Mouse (Mus musculus) thymus, adult 18-20 months (tissue): ENCODE results near the gene 1600015I10Rik.

Source experiments
- DNase-seq, 2 experiments: peaks; one replicate each; pipeline ENCODE4 v3.0.0; 2022; ENCODE audit warnings: mixed read lengths in 2 of 2

1600015I10Rik gene

DNA sequence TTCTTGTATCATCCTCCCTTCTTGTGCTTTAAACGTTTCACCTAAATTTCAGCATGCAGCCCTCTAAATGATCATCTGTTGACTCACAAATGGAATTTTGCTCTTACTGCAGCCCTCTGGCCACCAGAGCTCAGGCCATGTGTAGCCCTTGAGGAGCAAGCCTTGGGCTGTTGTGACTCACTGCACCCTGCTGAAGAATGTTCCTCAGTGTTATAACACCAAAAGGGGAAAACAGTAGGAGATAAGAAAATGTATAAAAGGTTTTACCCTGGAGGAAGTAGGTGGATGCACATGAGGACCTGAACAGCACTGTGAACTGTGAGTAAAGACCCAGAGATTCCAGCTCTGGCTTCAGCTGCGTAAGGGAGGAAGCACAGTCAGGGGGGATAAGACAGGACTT, 45.0 kb downstream of the 1600015I10Rik start, which contains the start of gene Doxl2:
TSS of gene Doxl2 (plus strand) at position 301 of the 400 bp plus-strand sequence.
- DNase-seq: no peak

DNA sequence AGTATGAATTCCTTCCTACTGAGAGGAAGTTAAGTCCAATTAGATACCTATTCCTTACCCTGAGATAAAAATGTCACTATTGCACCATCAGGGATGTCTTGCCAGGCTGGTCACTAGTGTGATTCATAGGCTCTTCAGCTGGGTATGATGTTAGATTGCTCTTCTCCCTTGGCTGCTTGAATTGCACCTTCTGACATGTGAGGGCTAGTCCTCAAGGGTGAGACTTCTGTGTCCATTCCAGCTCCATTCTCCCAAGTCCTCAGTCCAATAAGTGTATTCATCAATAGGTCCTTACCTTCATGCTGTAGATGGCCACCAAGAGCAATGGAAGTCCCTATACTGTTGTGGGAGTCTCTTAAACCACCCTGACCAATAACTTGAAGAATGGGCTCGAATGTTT, 49.9 kb downstream of the 1600015I10Rik start:
- DNase-seq: no peak

GRCm38 (mm10) chr6:48982305-48982704, 52.6 kb downstream of the 1600015I10Rik start:
- no peak for DNase-seq
